Mouse (Mus musculus) MN1 (cell line): ENCODE results near the gene Icosl.
"Not testable (repeated sequence)": the region's sequence is repeated elsewhere in the genome, so short reads cannot be mapped to it uniquely, and the experiment has no call there.

ENCODE experiments used
- DNase-seq: peaks from one replicate; pipeline ENCODE4 v3.0.0-alpha.2; 2016; ENCODE audit warnings: low spot score

Gene Icosl

GRCm38 (mm10) chr10:78115153-78115552 lies 46.1 kb downstream of the Icosl start:
- no peak for DNase-seq

- no peak for DNase-seq
Measured at GRCm38 (mm10) chr10:78119422-78119821, 50.3 kb downstream of the Icosl start.

DNA sequence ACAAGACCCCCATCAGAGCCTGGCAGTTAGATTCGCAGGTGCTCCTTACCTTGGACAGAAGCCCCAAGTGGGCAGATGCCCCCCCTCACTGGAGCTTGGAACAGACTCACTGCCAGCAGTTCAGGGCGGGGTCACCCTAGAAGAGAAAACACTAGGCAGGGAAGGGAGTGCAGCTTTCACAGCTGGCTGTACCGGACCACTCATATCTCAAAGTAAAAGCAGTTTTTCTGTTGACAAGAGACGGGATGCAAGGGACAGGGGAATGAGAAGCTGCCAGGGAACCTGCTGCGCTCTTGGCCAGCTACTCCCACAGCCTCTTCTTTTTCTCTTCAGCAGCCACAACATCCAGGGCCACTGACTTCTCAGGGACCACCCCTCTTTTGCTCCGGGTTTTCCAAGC lies 55.0 kb downstream of the Icosl start:
- DNase-seq, result not testable (repeated sequence)

DNA sequence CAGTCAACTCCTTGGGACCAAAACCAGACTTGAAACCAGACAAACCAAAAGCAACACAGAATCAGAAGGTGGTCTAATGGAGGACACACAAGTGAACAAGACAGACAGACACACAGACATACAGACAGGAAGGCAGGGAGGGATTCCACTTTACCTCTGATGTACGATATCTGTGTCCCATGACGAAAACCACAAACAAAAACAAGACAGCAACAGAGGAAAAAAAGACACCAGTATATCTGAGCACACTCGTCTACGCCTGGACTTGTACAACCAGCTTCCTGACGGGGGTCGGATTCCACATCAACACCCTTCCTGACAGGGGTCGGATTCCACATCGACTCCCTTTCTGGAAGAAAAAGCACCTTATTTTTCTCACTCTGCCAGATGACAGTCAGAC lies 56.0 kb downstream of the Icosl start:
- not testable (repeated sequence) for DNase-seq

DNA sequence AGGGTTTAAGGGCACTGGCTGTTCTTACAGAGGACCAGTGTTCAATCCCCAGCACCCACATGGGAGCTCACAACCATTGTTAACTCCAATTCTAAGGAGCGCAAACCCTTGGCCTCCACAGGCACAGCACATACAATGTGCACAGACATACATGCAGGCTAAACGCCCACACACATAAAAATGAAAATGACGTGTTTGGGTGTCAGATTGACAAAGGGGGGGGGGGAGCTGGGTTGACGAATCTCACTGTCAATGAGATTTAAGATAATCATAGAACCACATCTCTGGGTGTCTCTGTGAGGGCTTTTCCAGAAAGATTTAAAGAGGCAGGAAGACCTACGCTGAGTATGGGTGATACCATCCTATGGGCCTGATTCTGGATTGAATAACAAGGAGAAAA lies 57.2 kb downstream of the Icosl start:
- no peak for DNase-seq

DNA sequence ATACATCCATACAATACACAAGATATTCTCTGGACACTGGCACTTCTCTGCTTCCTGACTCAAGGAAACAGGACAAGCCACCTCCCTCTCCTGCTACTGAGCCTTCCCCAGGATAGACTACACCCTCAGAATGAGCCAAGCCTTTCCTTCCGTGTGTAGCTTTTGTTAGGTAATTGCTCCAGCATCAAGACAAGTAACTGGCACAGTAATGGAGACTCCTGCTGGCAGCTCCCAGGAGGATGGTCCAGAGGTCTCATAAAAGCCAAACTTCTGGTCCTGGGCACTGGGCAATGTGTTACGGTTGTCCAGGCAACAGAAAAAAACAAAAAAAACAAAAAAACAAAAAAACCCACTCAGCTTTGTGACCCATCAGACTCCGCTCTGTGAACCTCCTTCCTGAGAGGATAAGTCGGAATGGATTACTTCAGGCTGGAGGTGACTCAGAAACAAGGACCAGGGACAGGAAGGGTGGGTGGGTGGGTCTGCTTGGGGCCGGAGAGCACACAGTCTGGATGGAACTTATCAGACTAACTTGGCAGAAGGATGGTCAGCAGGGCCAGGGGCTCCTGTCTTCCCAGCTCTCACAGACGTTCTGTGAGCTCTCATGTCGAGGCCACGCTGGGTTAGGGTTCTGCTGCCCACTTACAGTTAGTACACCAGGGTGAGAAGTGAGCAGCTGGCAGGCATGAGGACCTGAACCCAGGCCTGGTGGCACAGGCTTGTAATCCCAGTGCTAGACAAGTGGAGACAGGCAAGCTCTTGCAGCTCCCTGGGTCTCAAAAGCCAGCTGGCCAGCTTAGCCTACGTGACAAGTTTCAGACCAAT lies 58.2 kb downstream of the Icosl start:
- DNase-seq, result peak; percentile 87

GRCm38 (mm10) chr10:78127931-78128330 lies 58.8 kb downstream of the Icosl start:
- DNase-seq, result no peak

- DNase-seq, result no peak
Measured at GRCm38 (mm10) chr10:78128647-78129046, 59.5 kb downstream of the Icosl start.

DNA sequence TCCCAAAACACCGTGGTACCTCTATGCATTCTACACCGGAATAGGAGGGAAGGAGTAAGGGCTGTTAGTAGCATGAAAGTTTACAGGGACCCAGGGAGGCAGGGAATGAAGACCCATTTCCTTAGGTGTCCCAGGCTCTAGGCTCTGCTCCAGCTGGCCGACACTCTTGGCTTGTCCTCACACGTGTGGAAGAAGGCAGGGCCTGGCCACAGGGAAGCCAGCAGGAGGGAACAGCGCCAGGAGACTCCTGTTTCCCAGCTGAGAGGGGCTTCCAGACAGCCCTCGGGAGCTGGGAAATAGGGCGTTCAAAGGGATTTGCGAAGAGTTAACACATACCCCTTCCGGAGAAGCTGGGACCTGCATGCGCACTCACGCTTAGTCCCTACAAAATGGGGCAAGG lies 60.3 kb downstream of the Icosl start:
- no peak for DNase-seq

DNA sequence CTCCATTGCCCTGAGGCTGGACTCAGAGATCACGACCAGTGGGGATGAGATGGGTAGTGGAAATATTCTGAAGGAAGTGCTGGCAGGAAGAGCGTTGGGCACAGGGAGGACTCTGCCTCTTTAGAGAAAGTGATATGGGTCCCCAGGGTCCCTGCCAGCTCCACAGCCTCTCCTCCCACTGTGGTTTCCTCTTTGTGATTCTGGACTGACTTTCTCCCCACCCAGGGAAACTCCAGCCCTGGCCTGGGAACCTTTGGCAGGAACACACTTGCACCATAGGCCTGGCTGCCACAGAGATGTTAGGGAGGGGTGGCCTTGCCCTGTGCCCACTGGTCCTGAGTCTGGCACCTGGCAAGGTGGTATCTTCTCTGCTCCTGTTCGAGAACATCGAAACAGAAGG lies 60.9 kb downstream of the Icosl start:
- DNase-seq, result no peak
